Mouse (Mus musculus) myocyte (in vitro differentiated cells): ENCODE data around the gene Itpr1. TPM values are rescaled to one million over a fixed set of nuclear protein-coding genes. Genes with fewer than 3 reads are reported as not detected.

Experiments
- H3K27me3 ChIP-seq: one replicate; pipeline ENCODE4 v1.6.1; 2011; ENCODE audit not compliant: control insufficient read depth, insufficient read depth, insufficient read length
- H3K36me3 ChIP-seq: one replicate; pipeline ENCODE4 v1.6.1; 2011; ENCODE audit not compliant: control insufficient read depth, insufficient read depth
- H3K4me2 ChIP-seq: one replicate; pipeline ENCODE4 v1.6.1; 2011; ENCODE audit warnings: low read depth, control low read depth
- H3K4me3 ChIP-seq: one replicate; pipeline ENCODE4 v1.5.1; 2011; ENCODE audit warnings: mild to moderate bottlenecking, control low read depth, moderate library complexity
- H3K79me2 ChIP-seq: one replicate; pipeline ENCODE4 v1.6.1; 2011; ENCODE audit not compliant: control insufficient read depth, insufficient read depth
- H3ac ChIP-seq: one replicate; pipeline ENCODE4 v1.6.1; 2011; ENCODE audit not compliant: control insufficient read depth, insufficient read length
- CEBPB ChIP-seq: IDR thresholded peaks from 2 replicates; pipeline ENCODE4 v1.6.1; 2011; ENCODE audit warnings: mild to moderate bottlenecking, moderate library complexity; ENCODE audit not compliant: poor library complexity, insufficient read depth, severe bottlenecking
- E2F4 ChIP-seq: IDR thresholded peaks from one replicate; pipeline ENCODE4 v1.6.1; 2011; ENCODE audit warnings: mild to moderate bottlenecking, control low read depth, moderate library complexity; ENCODE audit not compliant: insufficient read depth
- MAX ChIP-seq: IDR thresholded peaks from one replicate; pipeline ENCODE4 v1.6.1; 2011; ENCODE audit warnings: low read depth, mild to moderate bottlenecking, control low read depth
- MYOD1 ChIP-seq, 3 experiments: IDR thresholded peaks; one replicate each; pipeline ENCODE4 v1.6.1; 2011; ENCODE audit warnings: control low read depth in 2 of 3, low read depth in 2 of 3, mild to moderate bottlenecking in 2 of 3, moderate library complexity in 1 of 3; ENCODE audit not compliant: insufficient read length in 2 of 3, control insufficient read depth in 1 of 3
- MYOG ChIP-seq, 3 experiments: IDR thresholded peaks; one replicate each; pipeline ENCODE4 v1.6.1; 2011; ENCODE audit warnings: control low read depth in 2 of 3, low read depth in 2 of 3, mild to moderate bottlenecking in 2 of 3; ENCODE audit not compliant: insufficient read length in 2 of 3, control insufficient read depth in 1 of 3, insufficient read depth in 1 of 3
- POLR2A ChIP-seq: IDR thresholded peaks from one replicate; pipeline ENCODE4 v1.6.1; 2011; ENCODE audit warnings: low read depth, mild to moderate bottlenecking, control low read depth, moderate library complexity; ENCODE audit not compliant: insufficient read length
- POLR2AphosphoS2 ChIP-seq: IDR thresholded peaks from one replicate; pipeline ENCODE4 v1.6.1; 2011; ENCODE audit warnings: low read depth, control low read depth; ENCODE audit not compliant: insufficient read length
- REST ChIP-seq: IDR thresholded peaks from one replicate; pipeline ENCODE4 v1.6.1; 2011; ENCODE audit warnings: mild to moderate bottlenecking, control low read depth, moderate library complexity; ENCODE audit not compliant: insufficient read depth, insufficient read length
- SRF ChIP-seq: IDR thresholded peaks from one replicate; pipeline ENCODE4 v1.6.1; 2011; ENCODE audit warnings: low read depth; ENCODE audit not compliant: control insufficient read depth, insufficient read length
- TCF12 ChIP-seq: IDR thresholded peaks from one replicate; pipeline ENCODE4 v1.6.1; 2011; ENCODE audit warnings: mild to moderate bottlenecking, control low read depth; ENCODE audit not compliant: poor library complexity, insufficient read depth, severe bottlenecking
- TCF3 ChIP-seq: IDR thresholded peaks from one replicate; pipeline ENCODE4 v1.6.1; 2011; ENCODE audit warnings: low read depth, control low read depth; ENCODE audit not compliant: insufficient read length
- USF1 ChIP-seq: IDR thresholded peaks from one replicate; pipeline ENCODE4 v1.6.1; 2011; ENCODE audit warnings: low read depth, mild to moderate bottlenecking, control low read depth, moderate library complexity
- polyA plus RNA-seq: library from polyadenylated mRNA; unstranded; fragments of >200 nt; fragmentation: generic; extraction: Trizol; gene quantifications from one replicate; pipeline ENCODE4 v1.2.1, GENCODE M21; 2012; ENCODE audit warnings: missing spikeins

Itpr1 gene
- polyA plus RNA-seq, 1 experiment, result 3.1 TPM

GRCm38 (mm10) chr6:108185685-108186009 is 27.2 kb upstream of the Itpr1 start:
- Histone ChIP-seq H3K79me2 (no peaks in the 10 kb centered on the region), H3K4me3 (peak overlapping the region; percentile 33), H3K36me3 (no peaks in the 10 kb centered on the region), H3K4me2 (peak overlapping the region; percentile 94), H3ac (no peak overlapping the region), H3K27me3 (peaks cover 5% of the 10 kb centered on the region)
- TF ChIP-seq MYOD1 (IDR thresholded peaks at IDR 0.05; ENCODE audit: control insufficient read depth in 1 of 3, insufficient read length in 2 of 3, low read depth in 2 of 3), result no peak
- no peak for TF ChIP-seq POLR2A
- TF ChIP-seq MYOG (IDR thresholded peaks at IDR 0.05; ENCODE audit: control insufficient read depth in 1 of 3, insufficient read depth in 1 of 3, insufficient read length in 2 of 3, low read depth in 2 of 3), result no peak
- TF ChIP-seq E2F4, result no peak
- no peak for TF ChIP-seq MAX
- TF ChIP-seq POLR2AphosphoS2, result no peak
- no peak for TF ChIP-seq USF1
- no peak for TF ChIP-seq TCF12
- no peak for TF ChIP-seq REST
- TF ChIP-seq SRF, result no peak

GRCm38 (mm10) chr6:108190690-108191089 is 22.2 kb upstream of the Itpr1 start:
- Histone ChIP-seq H3K36me3 (no peaks in the 10 kb centered on the region), H3K79me2 (no peaks in the 10 kb centered on the region)
- TF ChIP-seq TCF12 (no peak), REST (no peak), POLR2AphosphoS2 (no peak), CEBPB (no peak)

GRCm38 (mm10) chr6:108192632-108193031 is 20.3 kb upstream of the Itpr1 start:
- no peaks in the 10 kb centered on the region for H3K79me2 ChIP-seq
- no peak overlapping the region for H3K4me2 ChIP-seq
- no peak overlapping the region for H3ac ChIP-seq
- H3K4me3 ChIP-seq, result no peak overlapping the region
- H3K27me3 ChIP-seq, result peaks cover 26% of the 10 kb centered on the region
- H3K36me3 ChIP-seq, result no peaks in the 10 kb centered on the region
- TF ChIP-seq USF1 (no peak), MYOG (IDR thresholded peaks at IDR 0.05; ENCODE audit: control insufficient read depth in 1 of 3, insufficient read depth in 1 of 3, insufficient read length in 2 of 3, low read depth in 2 of 3) (no peak), TCF3 (no peak), MYOD1 (IDR thresholded peaks at IDR 0.05; ENCODE audit: control insufficient read depth in 1 of 3, insufficient read length in 2 of 3, low read depth in 2 of 3) (no peak), E2F4 (no peak), POLR2A (no peak), CEBPB (no peak), SRF (no peak)

More at GRCm38 (mm10) chr6:108190690-108191089, 22.2 kb upstream of the Itpr1 start:
- no peak overlapping the region for H3ac ChIP-seq
- H3K27me3 ChIP-seq, result peaks cover 17% of the 10 kb centered on the region
- H3K4me2 ChIP-seq, result no peak overlapping the region
- H3K4me3 ChIP-seq, result no peak overlapping the region

GRCm38 (mm10) chr6:108196665-108197064 is 16.2 kb upstream of the Itpr1 start:
- Histone ChIP-seq H3ac (no peak overlapping the region), H3K79me2 (no peaks in the 10 kb centered on the region), H3K4me3 (no peak overlapping the region), H3K27me3 (peaks cover 20% of the 10 kb centered on the region), H3K36me3 (no peaks in the 10 kb centered on the region), H3K4me2 (no peak overlapping the region)
- no peak for TF ChIP-seq MYOD1 (IDR thresholded peaks at IDR 0.05; ENCODE audit: control insufficient read depth in 1 of 3, insufficient read length in 2 of 3, low read depth in 2 of 3)
- no peak for TF ChIP-seq MYOG (IDR thresholded peaks at IDR 0.05; ENCODE audit: control insufficient read depth in 1 of 3, insufficient read depth in 1 of 3, insufficient read length in 2 of 3, low read depth in 2 of 3)
- no peak for TF ChIP-seq TCF3
- no peak for TF ChIP-seq MAX
- TF ChIP-seq REST, result no peak
- no peak for TF ChIP-seq USF1
- TF ChIP-seq POLR2AphosphoS2, result no peak
- TF ChIP-seq SRF, result no peak
- no peak for TF ChIP-seq CEBPB
- TF ChIP-seq TCF12, result no peak

GRCm38 (mm10) chr6:108197117-108197516 is 15.8 kb upstream of the Itpr1 start:
- no peaks in the 10 kb centered on the region for H3K36me3 ChIP-seq
- TF ChIP-seq REST (no peak), SRF (no peak), MAX (no peak), CEBPB (no peak), POLR2A (no peak), MYOG (IDR thresholded peaks at IDR 0.05; ENCODE audit: control insufficient read depth in 1 of 3, insufficient read depth in 1 of 3, insufficient read length in 2 of 3, low read depth in 2 of 3) (no peak), POLR2AphosphoS2 (no peak)
- H3K27me3 ChIP-seq, result peaks cover 22% of the 10 kb centered on the region
- H3K4me3 ChIP-seq, result no peak overlapping the region
- H3K79me2 ChIP-seq, result no peaks in the 10 kb centered on the region
- no peak overlapping the region for H3ac ChIP-seq
- H3K4me2 ChIP-seq, result no peak overlapping the region
